Mouse (Mus musculus) forebrain, embryonic 11.5 days (tissue): ENCODE measurements around the gene 2510009E07Rik. TPM values are rescaled to one million over a fixed set of nuclear protein-coding genes. Genes with fewer than 3 reads are reported as not detected.
A peak's percentile ranks its signal among the peaks of the same experiment; 100 is the strongest.

ENCODE experiments used
- ATAC-seq: fragments of 200-750 bp; cut with Nextera tagmentation; replicated peaks from 2 replicates; pipeline ENCODE4 v1.8.0; 2017; ENCODE audit warnings: moderate TSS enrichment; ENCODE audit not compliant: low FRiP score
- DNase-seq: peaks from one replicate; pipeline ENCODE4 v3.0.0-alpha.2; 2017; ENCODE audit warnings: low spot score
- H3K27ac ChIP-seq: fragments of 300-500 bp; sonication (generic); 2 replicates; pipeline ENCODE4 v1.5.1; 2014; ENCODE audit warnings: low read depth, low read length
- H3K27me3 ChIP-seq: fragments of 300-500 bp; sonication (generic); 2 replicates; pipeline ENCODE4 v1.6.1; 2014; ENCODE audit warnings: mild to moderate bottlenecking, low read length, mixed read lengths; ENCODE audit not compliant: control insufficient read depth, insufficient read depth
- H3K36me3 ChIP-seq: fragments of 300-500 bp; sonication (generic); 2 replicates; pipeline ENCODE4 v1.6.1; 2014; ENCODE audit warnings: mild to moderate bottlenecking, low read length, moderate library complexity, mixed read lengths; ENCODE audit not compliant: control insufficient read depth, insufficient read depth
- H3K4me1 ChIP-seq: fragments of 300-500 bp; sonication (generic); replicated peaks from 2 replicates; pipeline ENCODE4 v1.6.1; 2014; ENCODE audit warnings: low read length, mixed read lengths; ENCODE audit not compliant: control insufficient read depth, insufficient read depth
- H3K4me2 ChIP-seq: fragments of 300-500 bp; sonication (generic); 2 replicates; pipeline ENCODE4 v1.6.1; 2014; ENCODE audit warnings: low read depth, mild to moderate bottlenecking, low read length, moderate library complexity, mixed read lengths; ENCODE audit not compliant: severe bottlenecking
- H3K4me3 ChIP-seq: fragments of 300-500 bp; sonication (generic); 2 replicates; pipeline ENCODE4 v1.5.1; 2014; ENCODE audit warnings: low read depth, low read length
- H3K9ac ChIP-seq: fragments of 300-500 bp; sonication (generic); 2 replicates; pipeline ENCODE4 v1.6.1; 2014; ENCODE audit warnings: low read length
- H3K9me3 ChIP-seq: fragments of 300-500 bp; sonication (generic); 2 replicates; pipeline ENCODE4 v1.6.1; 2016; ENCODE audit warnings: low read length, mixed read lengths; ENCODE audit not compliant: control insufficient read depth
- WGBS: fragments of 180-500 bp; shearing (Covaris S2); extraction: QIAGEN DNeasy Blood & Tissue Kit; methylation state at CpG from one replicate; pipeline ENCODE4 v1.1.7; 2014; 5-methylcytosine and 5-hydroxymethylcytosine counted together
- polyA plus RNA-seq: library from polyadenylated mRNA; unstranded; fragments of >200 nt; fragmentation: Nextera tagmentation; extraction: Ambion mirVana; gene quantifications from 2 replicates; pipeline ENCODE4 v1.2.1, GENCODE M21; 2014

Gene 2510009E07Rik
- polyA plus RNA-seq, 1 experiment from 2014 or later: 43.5 TPM

- no peak for DNase-seq
- Histone ChIP-seq H3K27me3 (no peaks in the 10 kb centered on the region), H3K4me3 (no peak overlapping the region), H3K4me2 (no peak overlapping the region; the same call in 1 of the 2 replicates), H3K9ac (no peak overlapping the region; the same call in 1 of the 2 replicates), H3K9me3 (no peaks in the 10 kb centered on the region), H3K36me3 (no peaks in the 10 kb centered on the region), H3K27ac (peak overlapping the region; percentile 70), H3K4me1 (peaks cover 15% of the 10 kb centered on the region; the same call in 1 of the 2 replicates)
- 3% methylated on average over 4 of the region's 4 CpGs for WGBS
- ATAC-seq: peak; percentile 61; the same call in 1 of the 2 replicates
These were observed 29.0 kb downstream of the 2510009E07Rik start for GRCm38 (mm10) chr16:21665423-21665986.

DNA sequence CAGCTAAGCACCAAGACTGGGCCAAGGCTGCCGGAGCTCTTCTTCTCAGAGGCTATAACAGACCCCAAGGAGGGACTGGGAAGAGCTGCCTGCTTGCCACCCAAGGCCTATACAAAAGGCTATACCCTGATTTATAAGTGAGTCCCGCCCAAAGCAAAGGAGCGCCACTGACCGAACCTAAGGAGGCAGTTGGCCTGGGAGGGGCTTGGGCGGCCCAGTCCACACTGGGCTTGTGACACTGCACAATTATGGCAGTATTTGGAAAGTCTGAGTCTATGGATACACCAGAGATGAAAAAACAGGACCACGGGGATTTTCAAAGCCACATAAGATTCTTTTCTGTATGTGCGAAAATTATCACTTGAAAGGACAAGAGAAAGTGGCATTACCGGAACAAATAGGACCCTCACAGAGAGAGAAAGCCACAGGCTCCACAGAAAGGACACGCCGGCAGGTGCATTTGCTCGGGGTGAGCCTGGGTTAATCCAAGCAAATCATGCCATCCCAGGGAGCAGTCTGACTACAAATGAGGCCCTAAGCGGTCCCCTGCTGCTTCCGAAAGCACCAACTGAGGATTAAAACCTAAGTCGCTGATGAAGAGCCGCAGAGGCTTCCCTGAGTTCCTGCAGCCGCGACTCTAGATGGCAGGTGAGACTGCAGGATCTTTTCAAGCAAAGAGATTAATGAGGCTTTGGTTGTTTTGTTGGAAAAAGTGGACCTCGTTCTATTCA lies 29.7 kb downstream of the 2510009E07Rik start:
- DNase-seq: peak; percentile 73
- WGBS: under 1% methylated on average over 18 of the region's 18 CpGs
- no peaks in the 10 kb centered on the region for H3K36me3 ChIP-seq
- peak overlapping the region; percentile 76 for H3K27ac ChIP-seq
- peak; percentile 88 for ATAC-seq
- H3K4me2 ChIP-seq: peak overlapping the region; percentile 24; the same call in 1 of the 2 replicates
- H3K4me3 ChIP-seq: peak overlapping the region; percentile 6; the same call in 1 of the 2 replicates
- H3K27me3 ChIP-seq: no peaks in the 10 kb centered on the region
- H3K4me1 ChIP-seq: peaks cover 18% of the 10 kb centered on the region; the same call in 1 of the 2 replicates
- no peaks in the 10 kb centered on the region for H3K9me3 ChIP-seq
- H3K9ac ChIP-seq: no peak overlapping the region

GRCm38 (mm10) chr16:21655961-21656360 lies 38.5 kb downstream of the 2510009E07Rik start:
- no peak overlapping the region for H3K4me3 ChIP-seq
- no peak overlapping the region for H3K9ac ChIP-seq
- H3K4me1 ChIP-seq: 0 out of 2 replicates have a peak, but pooled peaks cover 4% of the 10 kb centered on the region
- ATAC-seq (no peak), DNase-seq (no peak)
- H3K4me2 ChIP-seq: no peak overlapping the region
- H3K27me3 ChIP-seq: no peaks in the 10 kb centered on the region
- H3K9me3 ChIP-seq: no peaks in the 10 kb centered on the region; the same call in 1 of the 2 replicates
- H3K36me3 ChIP-seq: no peaks in the 10 kb centered on the region
- no peak overlapping the region for H3K27ac ChIP-seq
- 88% methylated on average over 9 of the region's 9 CpGs for WGBS

DNA sequence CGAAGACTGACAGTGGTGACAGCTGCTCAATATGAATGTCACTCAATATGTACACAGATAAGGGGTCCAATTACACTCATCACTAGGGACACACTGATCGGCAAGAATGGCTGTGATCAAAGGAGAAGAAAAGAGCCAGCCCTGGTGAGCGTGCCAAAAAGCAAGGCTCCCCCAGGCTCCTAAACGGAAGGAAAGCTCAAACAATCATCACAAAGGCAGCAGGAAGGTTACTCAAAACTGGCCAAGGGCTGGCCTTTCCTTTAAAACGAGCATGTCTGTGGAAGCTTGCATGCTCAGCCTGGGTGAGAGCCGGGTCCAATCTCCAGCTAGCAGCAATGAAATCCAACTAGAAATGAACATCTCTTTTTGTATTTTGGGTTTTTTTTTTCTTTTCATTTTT lies 39.2 kb downstream of the 2510009E07Rik start:
- 37% methylated on average over 6 of the region's 6 CpGs for WGBS
- Histone ChIP-seq H3K36me3 (no peaks in the 10 kb centered on the region), H3K9me3 (no peaks in the 10 kb centered on the region; the same call in 1 of the 2 replicates)

GRCm38 (mm10) chr16:21654384-21654783 lies 40.1 kb downstream of the 2510009E07Rik start:
- H3K4me2 ChIP-seq: no peak overlapping the region
- peak overlapping the region; percentile 54; the same call in 1 of the 2 replicates for H3K27ac ChIP-seq
- 55% methylated on average over 5 of the region's 5 CpGs for WGBS
- ATAC-seq (0 out of 2 replicates have a peak, but pooled peaks have one; percentile 55), DNase-seq (no peak)
- no peaks in the 10 kb centered on the region for H3K36me3 ChIP-seq
- no peak overlapping the region for H3K9ac ChIP-seq
- H3K27me3 ChIP-seq: no peaks in the 10 kb centered on the region
- H3K4me3 ChIP-seq: no peak overlapping the region
- H3K4me1 ChIP-seq: 0 out of 2 replicates have a peak, but pooled peaks cover 2% of the 10 kb centered on the region
- H3K9me3 ChIP-seq: no peaks in the 10 kb centered on the region; the same call in 1 of the 2 replicates

More for the DNA sequence above, 39.2 kb downstream of the 2510009E07Rik start:
- DNase-seq (no peak), ATAC-seq (no peak)
- no peak overlapping the region for H3K27ac ChIP-seq
- no peak overlapping the region for H3K4me3 ChIP-seq
- H3K4me2 ChIP-seq: no peak overlapping the region
- no peaks in the 10 kb centered on the region for H3K27me3 ChIP-seq
- H3K4me1 ChIP-seq: 0 out of 2 replicates have a peak, but pooled peaks cover 4% of the 10 kb centered on the region
- no peak overlapping the region for H3K9ac ChIP-seq

DNA sequence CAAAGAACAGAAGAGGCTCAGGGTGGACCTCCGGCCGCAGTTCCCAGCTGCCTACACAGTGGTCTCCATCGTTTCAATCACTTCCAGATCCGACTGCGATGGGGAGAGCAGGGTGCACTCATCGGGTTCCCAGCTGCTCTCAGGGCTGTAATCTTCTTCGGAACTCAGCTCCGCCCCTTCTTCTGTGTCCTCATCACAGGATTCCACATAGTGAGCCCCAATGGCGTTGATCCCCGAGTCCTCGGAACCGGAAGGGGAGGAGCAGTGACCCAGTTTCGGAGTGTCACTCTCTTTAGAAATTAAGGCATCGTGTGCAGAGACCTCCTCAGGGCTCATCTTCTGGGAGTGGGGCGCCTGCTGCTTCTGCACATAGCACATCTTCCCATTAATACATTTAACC lies 41.3 kb downstream of the 2510009E07Rik start:
- no peak for ATAC-seq
- DNase-seq: no peak
- H3K9me3 ChIP-seq: no peaks in the 10 kb centered on the region
- 0 out of 2 replicates have a peak, but pooled peaks cover 2% of the 10 kb centered on the region for H3K4me1 ChIP-seq
- no peak overlapping the region for H3K4me2 ChIP-seq
- no peak overlapping the region for H3K4me3 ChIP-seq
- H3K27ac ChIP-seq: no peak overlapping the region
- no peaks in the 10 kb centered on the region for H3K27me3 ChIP-seq
- H3K9ac ChIP-seq: no peak overlapping the region
- 78% methylated on average over 15 of the region's 15 CpGs for WGBS
- H3K36me3 ChIP-seq: no peaks in the 10 kb centered on the region

DNA sequence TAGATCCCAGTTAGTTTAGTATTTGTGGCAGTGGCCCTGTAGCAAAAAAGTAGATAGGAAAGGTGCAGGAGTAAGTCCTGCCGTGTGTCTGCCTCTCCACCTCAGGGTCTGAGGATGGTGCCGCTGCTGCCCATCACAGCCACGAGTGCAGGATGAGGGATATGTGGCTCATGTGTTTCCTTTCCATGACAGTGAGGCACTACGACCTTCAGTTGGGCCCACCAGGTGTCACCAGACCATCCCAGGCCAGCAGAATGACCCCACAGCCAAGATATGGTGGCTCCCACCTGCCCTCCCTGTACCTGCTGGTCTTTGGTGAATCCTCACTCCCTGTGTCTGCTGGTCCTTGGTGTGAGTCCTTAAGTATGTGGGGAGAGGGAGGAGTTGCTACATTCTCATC lies 43.3 kb downstream of the 2510009E07Rik start:
- H3K9ac ChIP-seq: no peak overlapping the region
- H3K27me3 ChIP-seq: no peaks in the 10 kb centered on the region
- no peak overlapping the region for H3K4me2 ChIP-seq
- 91% methylated on average over 4 of the region's 4 CpGs for WGBS
- H3K27ac ChIP-seq: no peak overlapping the region
- H3K4me1 ChIP-seq: 0 out of 2 replicates have a peak, but pooled peaks cover 2% of the 10 kb centered on the region
- ATAC-seq (no peak), DNase-seq (no peak)
- H3K9me3 ChIP-seq: no peaks in the 10 kb centered on the region
- H3K4me3 ChIP-seq: no peak overlapping the region
- no peaks in the 10 kb centered on the region for H3K36me3 ChIP-seq

- ATAC-seq: no peak
- H3K27me3 ChIP-seq: no peaks in the 10 kb centered on the region
- DNase-seq: no peak
- H3K4me1 ChIP-seq: no peaks in the 10 kb centered on the region
- no peak overlapping the region for H3K27ac ChIP-seq
- no peaks in the 10 kb centered on the region for H3K9me3 ChIP-seq
- WGBS: 90% methylated on average over 3 of the region's 3 CpGs
- no peaks in the 10 kb centered on the region for H3K36me3 ChIP-seq
- H3K4me2 ChIP-seq: no peak overlapping the region
- H3K9ac ChIP-seq: no peak overlapping the region
- no peak overlapping the region for H3K4me3 ChIP-seq
These were observed 44.2 kb downstream of the 2510009E07Rik start for GRCm38 (mm10) chr16:21650289-21650688.
